Comparison of ENCODE assay signal across 8 mouse cellular contexts in the genomic region with DNA sequence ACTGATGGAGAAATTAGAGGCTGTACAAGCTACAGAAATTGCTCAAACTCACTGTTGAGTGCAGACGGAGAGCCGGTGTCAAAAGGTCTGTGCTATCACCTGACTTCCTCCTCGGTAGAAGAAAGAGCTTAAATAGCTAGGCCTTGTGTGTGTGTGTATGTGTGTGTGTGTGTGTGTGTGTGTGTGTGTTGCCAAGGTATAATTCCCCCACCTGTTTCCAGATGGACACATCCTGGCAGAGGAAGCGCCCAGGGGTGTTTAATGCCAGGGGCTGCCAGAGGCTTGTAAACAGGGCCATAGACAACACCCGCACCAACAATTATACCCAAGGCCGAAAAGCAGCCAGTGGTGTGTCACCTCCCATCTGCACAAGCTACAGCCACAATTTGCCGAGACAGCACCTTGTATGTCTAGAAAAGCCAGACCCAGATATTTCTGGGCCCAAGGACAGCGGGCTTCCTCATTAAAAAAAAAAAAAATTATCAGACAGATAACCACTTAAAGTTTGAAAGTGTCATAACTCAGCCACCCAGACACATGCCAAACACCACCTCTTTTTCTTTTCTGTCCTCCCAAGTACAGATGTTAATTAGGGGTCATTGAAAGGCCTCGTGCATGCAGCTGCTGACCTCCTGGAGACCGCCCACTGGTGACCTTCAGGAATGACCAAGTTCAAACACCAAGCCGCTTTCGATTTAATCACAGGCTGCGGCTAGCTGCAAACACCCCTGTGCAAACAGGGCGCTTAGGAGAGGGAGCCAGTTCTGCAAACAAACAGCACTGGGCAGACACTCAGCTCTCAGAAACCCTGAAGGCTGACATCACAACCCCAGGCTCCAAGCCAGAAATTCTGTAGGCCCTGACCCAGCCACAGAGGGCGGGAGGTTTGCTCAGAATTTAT.
DNase-seq lines count a peak whose midpoint lies in the region; ATAC-seq lines count a peak whose summit lies in the region.

No protein-coding gene starts in this region.

- H3K27me3 ChIP-seq in kidney, embryonic 16.5 days (ENCODE audit: insufficient read depth, low read length): no peaks in the 10 kb centered on the region
- no peaks in the 10 kb centered on the region for H3K27me3 ChIP-seq in lung, embryonic 16.5 days (ENCODE audit: control insufficient read depth, insufficient read depth, low read depth, low read length)

- ATAC-seq in kidney, embryonic 16.5 days (ENCODE audit: low FRiP score, low TSS enrichment): peak; percentile 46; the same call in 1 of the 2 replicates
- ATAC-seq in lung, embryonic 16.5 days (ENCODE audit: low read depth): peak; percentile 84
- no peak for ATAC-seq in megakaryocyte-erythroid progenitor cell, adult 5-6 weeks (replicated peaks; ENCODE audit: low FRiP score, low TSS enrichment, poor library complexity, severe bottlenecking)

- peak; percentile 37 for DNase-seq in CD4-positive helper T cell, adult 2 months (ENCODE audit: low read depth, low spot score)
- DNase-seq in R1 (ENCODE audit: low read depth, low spot score): peak; percentile 54
- DNase-seq in gastrocnemius, postnatal 36 days: peak; percentile 39 to 62
- peak; percentile 26 for DNase-seq in yolk sac, embryonic 10.5 days (ENCODE audit: low spot score)
- DNase-seq in thymus, postnatal 36 days: no peak

- no peak overlapping the region for H3K9ac ChIP-seq in kidney, embryonic 16.5 days (replicated peaks; ENCODE audit: low read length)
- no peak overlapping the region for H3K9ac ChIP-seq in lung, embryonic 16.5 days (ENCODE audit: low read length)

- intact Hi-C loops in gastrocnemius, postnatal 36 days (cut with DNase I): no loop called here

- H3K4me2 ChIP-seq in kidney, embryonic 16.5 days (replicated peaks; ENCODE audit: low read depth, low read length): no peak overlapping the region
- 0 out of 2 replicates have a peak overlapping the region, but pooled peaks have one; percentile 6 for H3K4me2 ChIP-seq in lung, embryonic 16.5 days (ENCODE audit: low read depth, low read length)

- 38% methylated on average over 15 of the region's 15 CpGs for WGBS in kidney, embryonic 16.5 days
- 26% methylated on average over 15 of the region's 15 CpGs for WGBS in lung, embryonic 16.5 days

- no peaks in the 10 kb centered on the region for H3K36me3 ChIP-seq in kidney, embryonic 16.5 days (ENCODE audit: insufficient read depth, low read length)
- no peaks in the 10 kb centered on the region for H3K36me3 ChIP-seq in lung, embryonic 16.5 days (ENCODE audit: control insufficient read depth, insufficient read depth, low read length)

- H3K27ac ChIP-seq in kidney, embryonic 16.5 days (ENCODE audit: low read length): no peak overlapping the region
- peak overlapping the region; percentile 54 for H3K27ac ChIP-seq in lung, embryonic 16.5 days (ENCODE audit: low read length)

- H3K4me1 ChIP-seq in kidney, embryonic 16.5 days (ENCODE audit: insufficient read depth, low read length): peaks cover 8% of the 10 kb centered on the region; the same call in 1 of the 2 replicates
- peaks cover 16% of the 10 kb centered on the region for H3K4me1 ChIP-seq in lung, embryonic 16.5 days (replicated peaks; ENCODE audit: control insufficient read depth, insufficient read depth, low read length)

- peaks cover 6% of the 10 kb centered on the region for H3K9me3 ChIP-seq in kidney, embryonic 16.5 days (ENCODE audit: low read length)
- peaks cover 3% of the 10 kb centered on the region; the same call in 1 of the 2 replicates for H3K9me3 ChIP-seq in lung, embryonic 16.5 days (ENCODE audit: control insufficient read depth, low read length)

- H3K4me3 ChIP-seq in kidney, embryonic 16.5 days (ENCODE audit: low read length): no peak overlapping the region
- no peak overlapping the region for H3K4me3 ChIP-seq in lung, embryonic 16.5 days (ENCODE audit: low read length)

Comparison
In these comparisons a context has a peak if more than half of its experiments do, and no peak if none do; other contexts are left out.
1. DNase-seq: peak in CD4-positive helper T cell, adult 2 months (single experiment), R1 (single experiment), gastrocnemius, postnatal 36 days (2 of 2) and yolk sac, embryonic 10.5 days (single experiment); none in thymus, postnatal 36 days (0 of 2).